Mouse (Mus musculus): Measurements from ENCODE around the gene Krcc1.

Gene Krcc1

DNA sequence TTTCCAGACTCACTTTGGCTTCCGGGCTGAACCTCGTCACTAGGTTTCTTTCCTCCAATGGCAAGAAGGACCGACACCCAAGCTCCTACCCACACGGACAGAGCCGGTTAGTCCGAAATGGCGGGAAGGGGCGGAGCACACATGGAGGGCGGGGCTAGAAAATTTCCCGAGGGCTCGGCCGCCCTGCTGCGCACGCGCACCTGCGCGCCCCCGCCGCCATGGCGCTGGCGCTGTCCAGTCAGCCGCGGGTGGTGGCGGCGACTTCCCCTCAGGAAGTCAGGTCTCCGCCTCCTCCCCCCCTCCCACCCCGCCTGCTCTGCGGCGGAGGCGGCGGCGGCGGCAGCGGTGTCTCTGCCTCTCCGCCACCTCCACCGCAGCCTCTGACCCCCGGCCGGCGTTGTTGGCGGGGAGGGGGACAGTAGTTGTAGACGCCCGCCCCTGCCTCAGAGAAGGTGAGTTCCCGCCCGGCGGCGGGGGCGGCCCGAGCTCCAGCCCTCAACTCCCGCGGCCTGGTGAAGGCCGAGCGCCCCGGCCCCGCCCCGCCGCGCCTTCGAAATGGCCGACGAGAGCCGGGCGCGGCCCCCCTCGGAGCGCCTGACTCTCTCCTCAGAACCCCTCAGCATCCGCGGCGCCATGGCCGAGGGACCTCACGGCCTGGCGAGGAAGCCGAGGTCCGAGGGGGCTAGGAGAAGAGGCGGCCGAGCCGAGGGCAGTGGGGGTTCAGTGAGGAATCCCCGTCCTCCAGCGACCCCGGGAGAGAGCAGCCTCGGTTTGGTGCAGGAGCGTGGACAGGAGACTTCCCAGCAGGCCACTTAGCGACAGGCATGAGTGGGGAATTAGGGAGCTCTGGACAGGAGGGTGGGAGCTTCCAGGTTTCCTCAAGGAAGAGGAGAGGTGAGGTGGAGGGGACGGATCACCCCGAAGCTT lies at the start of gene Krcc1:
Krcc1 (plus strand) TSS at position 289 of the 927 bp plus-strand sequence.
- DNase-seq: peak; percentile 98

DNA sequence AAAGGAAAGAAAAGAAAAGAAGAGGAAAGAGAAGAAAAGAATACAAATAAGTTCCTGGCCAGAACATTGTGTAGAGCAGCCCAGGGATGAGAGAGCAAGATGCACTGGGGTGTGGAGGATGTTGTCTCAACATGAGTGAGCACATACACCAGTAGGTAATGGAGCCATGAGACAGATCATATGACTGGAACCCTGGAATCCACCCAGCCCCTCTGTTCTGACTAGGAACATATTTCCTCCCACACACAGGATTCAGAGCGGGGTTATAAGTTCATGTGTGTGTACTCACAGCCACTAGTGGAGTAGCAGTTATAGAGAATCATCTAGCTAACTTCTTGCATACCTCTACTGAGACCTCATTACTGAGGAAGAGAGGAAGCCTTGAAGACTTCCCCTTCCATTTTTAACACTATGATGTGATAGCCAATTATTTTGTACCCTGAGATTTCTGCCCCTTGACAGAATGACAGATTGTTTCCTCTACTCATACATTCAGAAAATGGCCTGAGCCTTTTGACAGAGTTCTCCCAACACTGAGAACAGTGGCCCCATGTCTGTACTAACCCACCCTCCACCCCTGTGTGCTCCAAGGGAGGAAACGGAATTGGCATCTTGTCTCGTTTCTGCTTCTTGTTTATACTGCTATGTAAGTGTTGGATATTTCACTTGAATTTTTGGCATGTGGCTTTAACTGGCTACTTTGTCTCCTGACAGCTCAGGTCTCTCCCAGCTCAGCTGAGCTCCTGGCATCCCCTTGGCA lies 47.1 kb upstream of the Krcc1 start:
- DNase-seq: no peak

DNA sequence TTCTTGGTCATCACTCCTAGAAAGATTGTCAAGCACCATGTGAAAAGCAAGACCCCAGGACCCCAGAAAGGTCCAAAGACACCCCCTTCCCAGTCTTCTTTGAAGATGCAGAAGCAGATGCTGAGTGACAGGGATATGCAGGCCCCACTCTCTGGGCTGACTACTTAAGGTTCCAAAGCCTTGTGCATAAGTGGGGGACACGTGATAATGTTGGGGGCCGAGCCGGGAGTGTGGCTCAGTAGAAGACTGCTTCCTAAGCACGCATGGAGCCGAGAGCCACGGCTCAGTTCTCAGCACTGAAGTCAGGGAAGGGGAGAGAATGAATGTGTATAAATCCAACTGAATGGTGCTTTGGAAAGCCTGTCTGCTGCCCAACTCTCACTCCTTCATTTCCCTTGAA lies 44.9 kb upstream of the Krcc1 start:
- DNase-seq: no peak

DNA sequence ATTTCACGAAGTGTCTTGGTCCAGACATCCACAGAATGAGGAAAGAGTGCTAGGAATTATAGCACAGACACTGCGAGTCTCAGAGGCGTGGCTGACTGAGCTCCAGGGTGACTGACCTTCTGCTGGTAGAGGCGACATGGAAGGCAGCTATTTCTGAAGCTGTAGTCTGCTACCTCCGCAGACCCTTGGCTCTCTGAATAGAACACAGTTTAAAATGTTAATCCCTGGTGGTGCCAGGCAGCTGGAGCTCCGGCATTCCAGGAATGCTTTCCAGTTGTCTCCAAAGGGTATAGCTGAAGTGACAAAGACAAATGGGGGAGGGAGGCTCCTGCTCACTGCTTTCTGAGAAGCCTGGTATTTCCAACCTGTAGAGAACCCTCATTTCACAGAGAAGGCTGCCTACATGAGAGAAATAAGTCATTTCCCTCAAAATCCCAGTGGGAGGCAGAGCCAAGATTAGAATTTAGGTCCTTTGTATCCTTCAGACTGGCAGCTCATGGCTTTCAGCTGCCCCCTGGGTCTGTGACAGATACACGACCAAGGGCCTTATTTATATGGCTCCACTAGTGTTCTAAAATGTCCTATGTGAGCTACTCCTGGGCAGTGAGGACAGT lies 44.2 kb upstream of the Krcc1 start:
- peak; percentile 56 for DNase-seq

DNA sequence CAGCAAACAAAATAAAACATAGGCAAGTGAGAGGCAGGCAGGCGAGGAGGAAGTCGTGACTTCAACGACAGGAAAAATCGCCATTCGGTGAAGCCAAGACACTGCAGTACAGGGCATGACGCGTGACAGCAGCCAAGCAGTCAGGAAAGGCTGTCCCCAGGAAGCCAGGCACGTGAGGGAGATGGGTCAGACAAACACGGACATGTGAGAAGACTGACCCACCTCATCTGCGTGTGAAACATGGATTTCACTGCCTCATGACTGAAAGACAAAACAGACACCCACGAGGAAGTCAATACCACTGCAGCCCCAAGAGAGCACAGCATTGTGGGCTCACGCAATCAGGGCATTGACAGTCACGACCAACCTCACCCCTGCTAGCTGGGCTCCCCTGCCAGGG lies 36.4 kb upstream of the Krcc1 start:
- DNase-seq: no peak

DNA sequence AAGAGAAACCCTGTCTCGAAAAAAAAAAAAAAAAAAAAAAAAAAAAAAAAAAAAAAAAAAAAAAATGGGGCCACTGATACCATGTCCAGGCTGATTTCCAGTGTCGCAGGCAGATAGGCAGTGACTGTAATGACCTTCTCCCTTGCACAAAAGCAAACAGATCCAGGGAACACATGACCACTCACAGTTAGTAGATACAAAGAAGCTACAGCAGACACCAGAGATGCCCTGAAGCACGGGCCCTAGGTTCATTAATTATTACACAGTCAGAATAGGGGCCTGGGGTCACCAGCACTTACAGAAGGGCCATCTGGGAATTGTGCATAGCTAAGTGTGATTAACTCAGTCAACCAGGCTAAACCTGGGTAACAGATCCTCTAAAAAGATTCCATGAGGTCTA lies 35.5 kb upstream of the Krcc1 start:
- DNase-seq: no peak

DNA sequence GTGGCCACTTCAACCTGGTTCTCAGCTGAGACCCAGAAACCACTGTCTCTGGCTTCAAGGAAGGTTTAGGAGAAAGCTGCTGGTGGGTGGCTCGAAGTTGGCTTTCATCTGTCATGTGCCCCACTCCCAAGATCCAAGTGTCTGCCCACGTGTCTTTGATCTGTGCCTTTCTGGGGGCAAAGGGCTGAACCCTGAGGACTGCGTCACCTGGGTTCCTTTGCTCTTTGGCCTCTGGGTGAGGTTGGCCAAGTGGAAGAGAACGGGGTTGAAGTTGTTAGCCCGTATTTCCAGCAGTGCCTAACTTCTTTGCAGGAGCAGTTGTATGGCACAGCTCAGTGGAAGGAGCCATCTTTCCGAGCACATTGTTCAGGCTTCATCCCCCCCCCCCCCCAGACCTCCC lies 35.0 kb upstream of the Krcc1 start:
- no peak for DNase-seq

DNA sequence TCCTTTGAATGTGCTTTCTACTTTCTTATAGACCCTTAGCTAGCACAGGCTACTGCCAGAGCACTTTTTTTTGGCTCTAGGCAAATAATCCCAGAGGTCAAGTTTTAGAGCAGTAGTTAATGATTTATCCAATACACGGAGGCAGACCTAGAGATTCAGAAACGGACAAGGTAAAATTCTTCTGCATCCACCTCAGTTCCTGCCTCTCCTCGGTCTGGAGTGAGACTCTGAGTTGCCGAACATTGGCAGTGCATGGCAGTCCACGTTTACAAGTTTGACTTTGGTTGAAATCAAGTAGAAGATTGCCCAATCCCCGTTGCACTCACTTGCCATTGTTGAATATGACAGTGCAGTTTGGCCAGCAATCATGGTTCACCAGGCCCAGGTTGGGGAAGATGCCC lies 34.4 kb upstream of the Krcc1 start:
- no peak for DNase-seq

DNA sequence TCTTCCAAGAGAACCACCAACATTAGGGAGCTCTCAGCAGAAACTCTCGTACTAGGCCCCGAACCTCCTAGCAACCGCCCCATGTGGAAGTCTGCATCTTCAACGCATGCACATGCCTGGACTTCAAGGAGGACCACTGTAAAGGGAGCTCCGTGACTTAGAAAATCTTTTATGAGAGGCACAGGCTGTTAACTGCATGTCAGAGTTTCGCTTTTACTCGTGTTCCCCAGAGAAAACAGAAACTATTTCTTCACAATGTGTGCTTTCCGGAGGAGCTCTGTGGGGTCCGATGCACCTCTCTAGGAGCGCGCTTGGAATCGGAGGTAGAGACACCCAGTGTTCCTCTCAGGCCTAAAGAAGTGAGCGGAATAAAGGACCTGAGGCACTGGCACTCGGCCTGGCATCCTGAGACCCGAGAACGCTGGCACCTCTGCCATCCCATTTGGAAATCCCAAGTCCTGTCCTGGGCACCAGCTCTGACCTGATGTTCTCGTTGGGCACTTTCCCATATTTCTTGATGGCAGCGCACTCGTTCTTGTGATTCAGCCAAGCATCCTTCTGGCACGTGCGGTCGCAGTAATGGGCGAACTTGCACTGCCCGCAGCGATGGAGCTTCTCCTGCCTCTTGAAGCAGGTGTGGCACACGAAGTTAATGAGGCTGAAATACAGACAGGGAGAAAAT lies 32.3 kb upstream of the Krcc1 start:
- DNase-seq: no peak

DNA sequence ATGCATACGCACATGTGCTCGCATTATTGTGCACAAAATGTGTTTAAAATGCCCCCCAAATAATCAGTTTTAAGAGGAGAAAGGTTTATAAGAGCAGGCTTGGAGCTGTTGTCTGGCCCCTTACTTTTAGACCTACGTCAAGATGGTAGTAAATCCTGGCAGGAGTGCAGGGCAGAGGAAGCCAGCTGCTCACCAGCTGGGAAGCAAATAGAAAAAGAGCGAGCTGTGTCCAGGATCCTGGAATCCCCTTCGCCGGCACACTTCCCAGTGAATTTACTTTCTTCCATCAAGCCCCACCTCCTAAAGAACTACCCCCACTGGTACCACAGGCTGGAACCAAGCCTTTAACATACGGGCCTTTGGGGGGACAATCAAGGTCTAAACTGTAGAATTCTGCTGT lies 30.6 kb upstream of the Krcc1 start:
- DNase-seq: no peak

DNA sequence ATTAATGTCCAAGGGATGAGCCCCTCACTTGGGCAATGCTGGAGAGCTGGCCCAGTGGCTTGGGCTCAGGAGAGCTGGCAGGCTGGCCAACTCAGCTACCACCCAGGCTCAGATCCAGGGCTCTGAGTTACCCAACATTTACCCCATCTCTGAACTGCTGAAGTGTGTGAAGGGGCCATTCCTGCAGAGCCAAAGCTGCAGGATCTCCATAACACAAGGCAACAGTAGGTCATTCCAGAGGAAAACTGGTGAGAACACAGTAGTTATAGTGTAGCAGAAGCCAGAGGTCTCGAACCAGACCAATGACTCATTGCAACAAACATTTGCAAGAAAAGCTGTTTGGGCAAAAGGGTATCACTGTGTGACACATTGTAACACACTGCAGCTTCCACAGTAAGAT lies 28.7 kb upstream of the Krcc1 start:
- no peak for DNase-seq

DNA sequence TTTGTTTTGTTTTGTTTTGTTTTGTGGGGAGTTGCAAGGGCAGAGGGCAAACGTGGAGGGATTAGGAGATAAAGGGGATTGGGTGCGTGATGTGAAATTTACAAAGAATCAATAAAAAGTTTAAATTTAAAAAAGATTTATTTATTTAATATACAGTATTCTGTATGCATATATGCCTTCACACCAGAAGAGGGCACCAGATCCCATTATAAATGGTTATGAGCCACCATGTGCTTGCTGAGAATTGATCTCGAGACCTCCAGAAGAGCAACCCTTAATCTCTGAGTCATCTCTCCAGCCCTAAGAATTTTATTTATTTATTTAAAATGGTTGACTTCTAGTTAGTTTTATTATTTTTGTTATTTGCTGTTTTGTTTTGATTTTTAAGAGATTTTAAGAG lies 28.2 kb upstream of the Krcc1 start:
- DNase-seq: no peak

DNA sequence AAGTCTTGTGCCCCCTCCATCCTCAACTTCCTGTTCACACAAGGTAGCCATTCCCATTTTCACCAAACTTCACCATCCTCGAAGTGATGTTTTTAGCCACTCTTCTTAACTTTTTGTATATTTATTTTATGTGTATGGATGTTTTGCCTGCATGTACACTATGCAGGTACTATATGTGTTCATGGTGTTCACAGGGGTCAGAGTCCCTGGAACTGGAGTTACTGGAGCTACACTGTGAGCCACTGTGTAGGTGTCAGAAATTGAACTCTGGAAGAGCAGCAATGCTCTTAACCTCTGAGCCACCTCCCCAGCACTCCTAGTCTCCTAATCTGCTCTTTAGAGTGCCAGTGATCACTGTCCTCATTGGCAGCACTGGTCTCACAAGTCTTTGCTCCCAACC lies 23.1 kb upstream of the Krcc1 start:
- DNase-seq: no peak

DNA sequence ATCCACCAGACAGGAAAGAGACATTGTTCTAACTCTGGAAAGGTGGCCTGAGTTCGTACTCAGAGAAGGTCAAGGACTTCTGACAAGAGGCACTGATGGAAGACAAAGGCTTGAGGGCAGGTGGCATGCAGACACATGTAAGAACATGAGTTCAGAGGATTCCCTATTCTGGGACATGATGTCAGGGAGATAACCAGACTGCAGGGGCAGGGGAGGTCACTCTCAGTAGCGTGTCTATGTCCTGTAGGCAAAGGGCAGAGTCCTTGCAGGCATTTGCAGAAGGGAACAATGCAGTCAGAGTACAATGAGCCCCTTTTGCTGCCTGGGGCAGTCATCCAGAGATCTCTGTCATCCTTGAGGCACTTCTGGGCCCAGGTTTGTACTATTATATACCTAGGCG lies 21.9 kb upstream of the Krcc1 start:
- DNase-seq: no peak

DNA sequence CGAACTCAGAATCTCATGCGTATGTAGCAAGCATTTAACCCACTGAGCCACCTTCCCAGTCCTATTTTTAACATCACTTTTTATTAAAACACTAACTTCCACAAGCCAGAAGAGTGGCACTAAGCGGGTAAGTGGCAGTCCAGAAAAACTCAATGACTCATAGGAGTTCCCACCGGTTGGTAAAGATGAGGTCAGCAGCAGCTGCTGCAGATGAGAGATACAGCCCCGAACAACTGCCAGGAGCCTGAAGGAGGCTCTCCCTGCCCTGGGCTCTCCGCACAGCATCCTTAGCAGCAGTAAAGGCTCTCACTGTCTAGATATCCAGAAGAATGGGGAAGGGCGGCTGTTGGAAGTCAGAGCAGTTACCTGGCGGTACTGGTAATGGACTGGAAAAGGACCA lies 20.5 kb upstream of the Krcc1 start:
- no peak for DNase-seq

DNA sequence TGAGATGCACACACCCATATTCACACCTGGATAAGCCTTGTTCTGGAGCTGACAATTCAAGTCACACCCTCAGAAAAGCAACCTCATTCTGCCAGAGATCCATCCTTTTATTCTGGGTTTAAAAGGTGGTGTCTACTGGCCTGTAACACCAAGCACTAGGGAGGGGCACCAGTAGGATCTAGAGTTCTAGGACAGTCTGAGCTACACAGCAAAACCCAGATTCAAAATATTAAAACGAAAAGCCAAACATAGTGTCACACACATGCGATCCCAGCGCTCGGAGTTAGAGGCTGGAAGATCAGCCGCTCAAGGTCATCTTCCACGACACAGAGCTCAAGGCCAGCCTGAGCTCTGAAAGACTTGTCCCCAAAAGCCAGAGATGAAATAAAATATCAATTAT lies 17.0 kb upstream of the Krcc1 start:
- no peak for DNase-seq

DNA sequence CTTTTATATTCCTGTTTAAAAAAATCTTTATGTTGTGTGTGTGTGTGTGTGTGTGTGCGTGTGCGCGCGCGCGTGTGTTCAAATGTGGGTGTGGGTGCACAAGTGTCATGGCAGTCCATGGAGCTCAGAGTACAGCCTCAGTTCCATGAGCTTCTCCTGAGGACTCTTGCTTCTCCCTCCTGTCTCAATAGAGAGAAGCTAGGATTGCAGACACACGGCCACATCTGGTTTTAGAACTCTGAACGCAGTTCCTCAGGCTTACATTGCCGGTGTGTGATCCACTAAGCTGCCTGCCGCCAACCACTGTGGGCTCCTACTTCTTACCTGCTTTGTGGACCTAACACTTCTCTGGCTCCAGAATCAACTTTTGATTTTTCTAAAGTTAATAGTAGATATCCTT lies 15.3 kb upstream of the Krcc1 start:
- DNase-seq: no peak

DNA sequence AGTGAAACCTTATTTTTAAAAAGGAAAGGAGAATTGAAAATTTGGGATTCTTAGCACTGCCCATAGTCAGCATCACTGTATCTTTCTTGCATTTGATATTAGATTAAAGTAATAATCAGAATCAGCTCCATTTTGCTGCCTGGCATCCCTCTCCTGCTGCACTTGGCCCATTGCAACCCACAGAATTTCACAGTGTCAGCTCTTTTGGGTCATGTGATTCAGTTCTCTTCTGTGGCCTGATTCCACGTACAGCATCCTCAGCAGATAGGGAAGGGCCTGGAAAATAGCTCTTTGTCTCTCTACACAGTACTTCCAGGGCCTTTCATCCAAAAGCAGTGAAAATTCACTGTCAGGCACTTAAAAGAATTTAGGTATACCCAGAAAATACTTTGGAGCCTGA lies 14.1 kb upstream of the Krcc1 start:
- DNase-seq: no peak

DNA sequence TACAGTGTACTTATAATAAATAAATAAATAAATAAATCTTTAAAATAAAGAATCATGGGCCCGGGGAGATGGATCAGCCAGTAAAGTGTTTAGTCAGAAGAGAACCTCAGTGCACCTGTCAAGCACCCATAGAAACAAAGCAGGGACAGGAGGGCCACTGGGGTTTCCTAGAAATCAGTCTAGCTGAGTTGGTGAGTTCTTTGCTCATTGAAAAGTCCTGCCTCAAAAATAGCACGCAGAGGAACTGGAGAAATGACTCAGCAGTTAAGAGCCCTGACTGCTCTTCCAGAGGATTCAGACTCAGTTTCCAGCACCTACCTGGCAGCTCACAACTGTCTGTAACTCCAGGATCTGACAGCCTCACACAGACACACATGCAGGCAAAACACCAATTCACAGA lies 12.9 kb upstream of the Krcc1 start:
- no peak for DNase-seq

DNA sequence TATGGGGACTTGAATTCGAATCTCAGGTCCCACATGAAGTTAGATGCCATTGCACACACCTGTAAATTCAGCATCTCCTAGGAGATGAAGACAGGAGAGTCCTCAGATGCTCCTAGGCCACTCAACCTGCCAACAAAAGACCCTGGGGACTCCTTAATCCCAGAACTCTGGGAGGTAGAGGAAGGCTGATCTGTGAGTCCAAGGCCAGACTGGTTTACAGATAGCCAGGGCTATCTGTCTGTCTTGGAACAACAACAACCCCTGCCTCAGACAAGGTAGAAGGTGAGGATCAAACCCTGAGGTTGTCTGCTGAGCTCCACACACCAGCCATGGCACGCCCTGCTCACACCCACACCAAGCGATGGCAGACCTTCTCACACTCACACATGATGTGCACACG lies 12.3 kb upstream of the Krcc1 start:
- DNase-seq: no peak

DNA sequence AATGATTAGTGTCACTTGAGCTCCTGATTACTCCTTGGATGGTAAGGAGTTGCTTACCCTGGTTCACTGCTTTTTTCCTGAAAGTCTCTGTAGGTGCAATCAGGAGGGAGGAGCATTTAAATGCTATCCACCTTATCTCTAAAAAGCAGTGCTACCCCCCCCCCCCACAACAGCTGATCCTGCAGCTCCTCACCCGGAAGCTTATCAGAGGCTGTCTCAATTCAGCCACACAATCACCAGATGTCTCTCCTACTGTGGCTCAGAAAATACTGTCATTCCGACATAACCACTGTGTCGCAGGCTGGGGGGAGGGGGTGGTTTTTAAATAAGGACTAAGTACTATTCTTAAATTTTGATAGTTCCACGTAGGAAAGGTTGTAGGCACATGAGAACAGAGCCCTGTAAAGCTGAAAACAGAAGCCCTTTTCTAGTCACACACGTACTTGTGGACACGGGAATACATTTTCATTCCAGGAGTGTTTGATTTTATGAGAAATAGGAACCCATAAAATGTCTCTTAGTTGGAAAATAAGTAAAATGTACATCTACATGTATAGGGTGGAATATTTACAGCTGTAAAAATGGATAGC lies 11.3 kb upstream of the Krcc1 start:
- no peak for DNase-seq

DNA sequence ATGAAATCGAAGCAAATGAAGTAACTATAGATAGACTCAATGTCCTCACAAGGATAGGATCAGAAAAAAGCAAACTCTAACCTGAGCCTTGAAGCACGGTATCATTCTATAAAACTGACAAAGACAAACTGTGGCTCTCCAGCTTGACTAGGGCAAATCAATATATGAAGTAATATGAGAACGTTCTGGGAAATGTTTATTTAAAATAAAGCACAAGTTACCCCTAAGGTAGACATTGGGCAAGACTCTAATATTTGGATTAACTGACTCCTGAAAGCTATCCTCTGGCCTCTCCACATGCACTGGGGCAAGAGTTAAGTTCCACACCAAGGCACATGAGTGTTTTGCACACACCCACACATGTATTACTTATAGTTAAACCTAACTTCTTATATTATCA lies 10.4 kb upstream of the Krcc1 start:
- DNase-seq: no peak

Data from embryo, embryonic 11 days (tissue).